Mouse (Mus musculus) thymus, postnatal 14 days (tissue): ENCODE measurements around the gene Ccdc138.

Experiments used
- DNase-seq: peaks from one replicate; pipeline ENCODE4 v3.0.0; 2021

Gene Ccdc138

GRCm38 (mm10) chr10:58585427-58586223 lies 87.9 kb downstream of the Ccdc138 start:
- DNase-seq, result no peak

GRCm38 (mm10) chr10:58594486-58594885 lies 96.7 kb downstream of the Ccdc138 start:
- DNase-seq, result no peak

GRCm38 (mm10) chr10:58595197-58595596 lies 97.4 kb downstream of the Ccdc138 start:
- no peak for DNase-seq

- no peak for DNase-seq
Observed at GRCm38 (mm10) chr10:58595821-58596220, 98.1 kb downstream of the Ccdc138 start.

GRCm38 (mm10) chr10:58600151-58600550 lies 102.4 kb downstream of the Ccdc138 start:
- no peak for DNase-seq

- DNase-seq, result no peak
Observed at GRCm38 (mm10) chr10:58600983-58601382, 103.2 kb downstream of the Ccdc138 start.

GRCm38 (mm10) chr10:58601431-58601901 lies 103.7 kb downstream of the Ccdc138 start:
- DNase-seq, result no peak

GRCm38 (mm10) chr10:58601946-58602345 lies 104.2 kb downstream of the Ccdc138 start:
- DNase-seq, result no peak

- no peak for DNase-seq
Observed at GRCm38 (mm10) chr10:58604779-58605178, 107.0 kb downstream of the Ccdc138 start.

GRCm38 (mm10) chr10:58606356-58606755 lies 108.6 kb downstream of the Ccdc138 start:
- no peak for DNase-seq

- no peak for DNase-seq
Observed at GRCm38 (mm10) chr10:58608858-58609257, 111.1 kb downstream of the Ccdc138 start.

- DNase-seq, result no peak
Observed at GRCm38 (mm10) chr10:58610484-58611261, 112.9 kb downstream of the Ccdc138 start.

- no peak for DNase-seq
Observed at GRCm38 (mm10) chr10:58614601-58615000, 116.9 kb downstream of the Ccdc138 start.

GRCm38 (mm10) chr10:58616565-58616964 lies 118.8 kb downstream of the Ccdc138 start:
- no peak for DNase-seq

- DNase-seq, result no peak
Observed at GRCm38 (mm10) chr10:58618501-58619216, 120.9 kb downstream of the Ccdc138 start.

GRCm38 (mm10) chr10:58619266-58619665 lies 121.5 kb downstream of the Ccdc138 start:
- no peak for DNase-seq

GRCm38 (mm10) chr10:58624848-58625711 lies 127.3 kb downstream of the Ccdc138 start:
- no peak for DNase-seq
